ENCODE assay signal across 12 mouse cellular contexts in genomic region chr1:54789327-54789960, GRCm38 (mm10).
DNase-seq lines count a peak whose midpoint lies in the region; ATAC-seq and TF ChIP-seq lines count a peak whose summit lies in the region.
"Had no signal": no experiment of that assay in that cellular context is flagged by ENCODE, and none has a peak within 500 bp of the region (broad histone marks: within the 10 kb centered on the region; RNA-seq: fewer than 3 reads in every experiment).

No protein-coding gene starts in this region.

- no peaks in the 10 kb centered on the region for H3K9me3 ChIP-seq in hindbrain, embryonic 13.5 days
- H3K9me3 ChIP-seq in hindbrain, embryonic 12.5 days (replicated peaks) = no peaks in the 10 kb centered on the region
- H3K9me3 ChIP-seq in midbrain, postnatal 0 days (ENCODE audit: low read length) = no peaks in the 10 kb centered on the region
- H3K9me3 ChIP-seq in midbrain, embryonic 16.5 days (replicated peaks; ENCODE audit: control insufficient read depth, low read length, poor library complexity, severe bottlenecking) = no peaks in the 10 kb centered on the region
- H3K9me3 ChIP-seq in neural tube, embryonic 15.5 days (replicated peaks) = no peaks in the 10 kb centered on the region
- H3K9me3 ChIP-seq in forebrain, postnatal 0 days (ENCODE audit: low read length) = no peaks in the 10 kb centered on the region
- H3K9me3 ChIP-seq: heart, embryonic 15.5 days had no signal

- no peaks in the 10 kb centered on the region for H3K27me3 ChIP-seq in hindbrain, embryonic 13.5 days
- H3K27me3 ChIP-seq in hindbrain, embryonic 12.5 days = no peaks in the 10 kb centered on the region
- no peaks in the 10 kb centered on the region for H3K27me3 ChIP-seq in midbrain, postnatal 0 days (ENCODE audit: insufficient read depth, low read length)
- H3K27me3 ChIP-seq in midbrain, embryonic 16.5 days (ENCODE audit: control insufficient read depth, insufficient read depth, low read depth, low read length) = no peaks in the 10 kb centered on the region
- no peaks in the 10 kb centered on the region for H3K27me3 ChIP-seq in neural tube, embryonic 15.5 days (replicated peaks)
- H3K27me3 ChIP-seq in forebrain, postnatal 0 days (ENCODE audit: insufficient read depth, low read length) = no peaks in the 10 kb centered on the region
- H3K27me3 ChIP-seq: heart, embryonic 15.5 days had no signal

- 82% methylated on average over 7 of the region's 7 CpGs for WGBS in hindbrain, embryonic 13.5 days
- 80% methylated on average over 7 of the region's 7 CpGs for WGBS in hindbrain, embryonic 12.5 days
- WGBS in midbrain, postnatal 0 days = 69% methylated on average over 7 of the region's 7 CpGs
- WGBS in midbrain, embryonic 16.5 days = 78% methylated on average over 7 of the region's 7 CpGs
- 63% methylated on average over 7 of the region's 7 CpGs for WGBS in neural tube, embryonic 15.5 days
- 57% methylated on average over 7 of the region's 7 CpGs for WGBS in forebrain, postnatal 0 days

- peaks cover 15% of the 10 kb centered on the region for H3K4me1 ChIP-seq in hindbrain, embryonic 13.5 days (replicated peaks)
- peaks cover 6% of the 10 kb centered on the region for H3K4me1 ChIP-seq in hindbrain, embryonic 12.5 days
- peaks cover 5% of the 10 kb centered on the region; the same call in 1 of the 2 replicates for H3K4me1 ChIP-seq in midbrain, postnatal 0 days (ENCODE audit: insufficient read depth, low read length)
- H3K4me1 ChIP-seq in midbrain, embryonic 16.5 days (ENCODE audit: control insufficient read depth, insufficient read depth, low read length) = peaks cover 12% of the 10 kb centered on the region
- H3K4me1 ChIP-seq in neural tube, embryonic 15.5 days = peaks cover 13% of the 10 kb centered on the region
- no peaks in the 10 kb centered on the region for H3K4me1 ChIP-seq in forebrain, postnatal 0 days (ENCODE audit: insufficient read depth)

- H3K27ac ChIP-seq in hindbrain, embryonic 13.5 days = 0 out of 2 replicates have a peak overlapping the region, but pooled peaks have one; percentile 15
- no peak overlapping the region for H3K27ac ChIP-seq in hindbrain, embryonic 12.5 days
- H3K27ac ChIP-seq in midbrain, postnatal 0 days (ENCODE audit: low read depth, low read length) = 0 out of 2 replicates have a peak overlapping the region, but pooled peaks have one; percentile 38
- H3K27ac ChIP-seq in midbrain, embryonic 16.5 days (ENCODE audit: low read length) = no peak overlapping the region
- H3K27ac ChIP-seq in neural tube, embryonic 15.5 days (replicated peaks) = 0 out of 2 replicates have a peak overlapping the region, but pooled peaks have one; percentile 56
- H3K27ac ChIP-seq in forebrain, postnatal 0 days (ENCODE audit: low read depth, low read length) = no peak overlapping the region
- H3K27ac ChIP-seq: heart, embryonic 15.5 days; macrophage had no signal

- H3K9ac ChIP-seq in hindbrain, embryonic 13.5 days = no peak overlapping the region
- H3K9ac ChIP-seq in hindbrain, embryonic 12.5 days = no peak overlapping the region
- no peak overlapping the region for H3K9ac ChIP-seq in midbrain, postnatal 0 days (replicated peaks; ENCODE audit: low read length, poor library complexity, severe bottlenecking)
- H3K9ac ChIP-seq in midbrain, embryonic 16.5 days (ENCODE audit: low read depth, low read length) = no peak overlapping the region
- no peak overlapping the region for H3K9ac ChIP-seq in neural tube, embryonic 15.5 days (replicated peaks)
- H3K9ac ChIP-seq in forebrain, postnatal 0 days = no peak overlapping the region
- H3K9ac ChIP-seq: heart, embryonic 15.5 days had no signal

- DNase-seq in midbrain, postnatal 0 days (ENCODE audit: low spot score) = no peak
- DNase-seq in adrenal gland, postnatal 10 days = peak; percentile 61
- DNase-seq in kidney, postnatal 36 days = no peak
- no peak for DNase-seq in forebrain, postnatal 0 days
- DNase-seq: cerebellum, adult 18-20 months; kidney, adult 8-10 months had no signal

- H3K4me2 ChIP-seq in hindbrain, embryonic 13.5 days = no peak overlapping the region
- H3K4me2 ChIP-seq in hindbrain, embryonic 12.5 days (replicated peaks) = no peak overlapping the region
- no peak overlapping the region for H3K4me2 ChIP-seq in midbrain, postnatal 0 days (ENCODE audit: low read depth, low read length, poor library complexity, severe bottlenecking)
- no peak overlapping the region for H3K4me2 ChIP-seq in midbrain, embryonic 16.5 days (ENCODE audit: low read length)
- H3K4me2 ChIP-seq in neural tube, embryonic 15.5 days = no peak overlapping the region
- no peak overlapping the region for H3K4me2 ChIP-seq in forebrain, postnatal 0 days (ENCODE audit: low read depth)
- H3K4me2 ChIP-seq: heart, embryonic 15.5 days had no signal

- TF ChIP-seq CTCF in midbrain, postnatal 0 days (IDR thresholded peaks at IDR 0.05) = no peak
- no peak for TF ChIP-seq CTCF in forebrain, postnatal 0 days (IDR thresholded peaks at IDR 0.05; ENCODE audit: low read depth)

- no peak overlapping the region for H3K4me3 ChIP-seq in hindbrain, embryonic 13.5 days
- H3K4me3 ChIP-seq in hindbrain, embryonic 12.5 days = no peak overlapping the region
- H3K4me3 ChIP-seq in midbrain, postnatal 0 days (ENCODE audit: low read depth, low read length) = no peak overlapping the region
- H3K4me3 ChIP-seq in midbrain, embryonic 16.5 days (ENCODE audit: low read depth, low read length) = no peak overlapping the region
- no peak overlapping the region for H3K4me3 ChIP-seq in neural tube, embryonic 15.5 days (replicated peaks)
- no peak overlapping the region for H3K4me3 ChIP-seq in forebrain, postnatal 0 days (ENCODE audit: low read depth, low read length)
- H3K4me3 ChIP-seq: heart, embryonic 15.5 days had no signal

- no peaks in the 10 kb centered on the region for H3K36me3 ChIP-seq in hindbrain, embryonic 13.5 days
- H3K36me3 ChIP-seq in hindbrain, embryonic 12.5 days = no peaks in the 10 kb centered on the region
- no peaks in the 10 kb centered on the region for H3K36me3 ChIP-seq in midbrain, postnatal 0 days (ENCODE audit: insufficient read depth, low read length)
- H3K36me3 ChIP-seq in midbrain, embryonic 16.5 days (ENCODE audit: control insufficient read depth, insufficient read depth, low read length) = no peaks in the 10 kb centered on the region
- no peaks in the 10 kb centered on the region for H3K36me3 ChIP-seq in neural tube, embryonic 15.5 days
- no peaks in the 10 kb centered on the region for H3K36me3 ChIP-seq in forebrain, postnatal 0 days (ENCODE audit: insufficient read depth)
- H3K36me3 ChIP-seq: heart, embryonic 15.5 days had no signal

- ATAC-seq in hindbrain, embryonic 13.5 days (ENCODE audit: low FRiP score) = peak; percentile 28; the same call in 1 of the 2 replicates
- no peak for ATAC-seq in hindbrain, embryonic 12.5 days (ENCODE audit: low FRiP score)
- no peak for ATAC-seq in midbrain, postnatal 0 days (ENCODE audit: low FRiP score)
- ATAC-seq in midbrain, embryonic 16.5 days = no peak
- no peak for ATAC-seq in neural tube, embryonic 15.5 days (ENCODE audit: low FRiP score)
- ATAC-seq in forebrain, postnatal 0 days = no peak

Comparison
In these comparisons a context has a peak if more than half of its experiments do, and no peak if none do; other contexts are left out.
1. H3K27ac ChIP-seq: peak in hindbrain, embryonic 13.5 days (single experiment), midbrain, postnatal 0 days (single experiment) and neural tube, embryonic 15.5 days (single experiment); none in hindbrain, embryonic 12.5 days (single experiment), midbrain, embryonic 16.5 days (single experiment) and forebrain, postnatal 0 days (single experiment).